Mouse (Mus musculus) forelimb bud, embryonic 11.5 days (tissue): Measurements from ENCODE around the gene Med19.
A peak's percentile ranks its signal among the peaks of the same experiment; 100 is the strongest.
"Not testable (repeated sequence)": the region's sequence is repeated elsewhere in the genome, so short reads cannot be mapped to it uniquely, and the experiment has no call there.

ENCODE experiments used
- DNase-seq: peaks from one replicate; pipeline ENCODE4 v3.0.0-alpha.2; 2012; ENCODE audit warnings: low read depth, low spot score

Med19 gene

GRCm38 (mm10) chr2:84666081-84666480, 12.1 kb upstream of the Med19 start:
- DNase-seq = no peak

GRCm38 (mm10) chr2:84669828-84670568, 8.2 kb upstream of the Med19 start:
- DNase-seq = no peak

- peak; percentile 95 for DNase-seq
Measured at GRCm38 (mm10) chr2:84670569-84670933, 7.7 kb upstream of the Med19 start, which contains the start of gene Selenoh. Gene Selenoh, minus strand, starts transcription at chr2:84670770.

GRCm38 (mm10) chr2:84671535-84671934, 6.7 kb upstream of the Med19 start:
- DNase-seq = not testable (repeated sequence)

- peak; percentile 32 for DNase-seq
Measured at GRCm38 (mm10) chr2:84677270-84677967, 783 bp upstream of the Med19 start.

- DNase-seq = no peak
Measured at GRCm38 (mm10) chr2:84679016-84679415, 814 bp downstream of the Med19 start, which contains the start of gene Tmx2. Gene Tmx2, minus strand, starts transcription at chr2:84679140.

- DNase-seq = no peak
Measured at GRCm38 (mm10) chr2:84682605-84683183, 4.5 kb downstream of the Med19 start.

- DNase-seq = no peak
Measured at GRCm38 (mm10) chr2:84688080-84688844, 10.1 kb downstream of the Med19 start.

- DNase-seq = no peak
Measured at GRCm38 (mm10) chr2:84690050-84690449, 11.8 kb downstream of the Med19 start.

- DNase-seq = no peak
Measured at GRCm38 (mm10) chr2:84695007-84695695, 16.9 kb downstream of the Med19 start.

GRCm38 (mm10) chr2:84703497-84703896, 25.3 kb downstream of the Med19 start:
- no peak for DNase-seq

GRCm38 (mm10) chr2:84704329-84704728, 26.1 kb downstream of the Med19 start:
- no peak for DNase-seq

- no peak for DNase-seq
Measured at GRCm38 (mm10) chr2:84705295-84705694, 27.1 kb downstream of the Med19 start.

GRCm38 (mm10) chr2:84707523-84707922, 29.3 kb downstream of the Med19 start:
- no peak for DNase-seq

- no peak for DNase-seq
Measured at GRCm38 (mm10) chr2:84711898-84712297, 33.7 kb downstream of the Med19 start.

- DNase-seq = peak; percentile 8
Measured at GRCm38 (mm10) chr2:84714422-84714810, 36.2 kb downstream of the Med19 start.

- peak; percentile 98 for DNase-seq
Measured at GRCm38 (mm10) chr2:84714811-84715561, 36.8 kb downstream of the Med19 start, which contains the start of gene Zdhhc5. Gene Zdhhc5, minus strand, starts transcription at chr2:84715180.

GRCm38 (mm10) chr2:84715562-84716361, 37.6 kb downstream of the Med19 start:
- DNase-seq = peak; percentile 97
